Mouse (Mus musculus): ENCODE measurements around the gene Il16. TPM values are rescaled to one million over a fixed set of nuclear protein-coding genes. Genes with fewer than 3 reads are reported as not detected.
A peak's percentile ranks its signal among the peaks of the same experiment; 100 is the strongest.

Il16 gene
- polyA plus RNA-seq, 1 experiment from 2014 or later: 1.1 TPM

GRCm38 (mm10) chr7:83734246-83734645 is 11.3 kb downstream of the Il16 start:
- H3K9ac ChIP-seq: no peak overlapping the region
- no peak overlapping the region for H3K4me3 ChIP-seq
- WGBS: 88% methylated on average over 3 of the region's 3 CpGs
- H3K27me3 ChIP-seq: no peaks in the 10 kb centered on the region
- no peak overlapping the region for H3K4me2 ChIP-seq
- no peaks in the 10 kb centered on the region for H3K4me1 ChIP-seq
- no peaks in the 10 kb centered on the region for H3K36me3 ChIP-seq (ENCODE audit: poor library complexity, severe bottlenecking)
- ATAC-seq: no peak
- H3K9me3 ChIP-seq (replicated peaks): no peaks in the 10 kb centered on the region
- no peak overlapping the region for H3K27ac ChIP-seq

- no peak overlapping the region for H3K27ac ChIP-seq
- ATAC-seq: no peak
- 90% methylated on average over 3 of the region's 3 CpGs for WGBS
- no peaks in the 10 kb centered on the region for H3K27me3 ChIP-seq
- no peaks in the 10 kb centered on the region for H3K4me1 ChIP-seq
- H3K4me2 ChIP-seq: no peak overlapping the region
- no peaks in the 10 kb centered on the region for H3K9me3 ChIP-seq (replicated peaks)
- no peak overlapping the region for H3K9ac ChIP-seq
- no peaks in the 10 kb centered on the region for H3K36me3 ChIP-seq (ENCODE audit: poor library complexity, severe bottlenecking)
- no peak overlapping the region for H3K4me3 ChIP-seq
These were observed 12.7 kb downstream of the Il16 start for GRCm38 (mm10) chr7:83732781-83733180.

GRCm38 (mm10) chr7:83731961-83732666 is 13.4 kb downstream of the Il16 start:
- H3K9me3 ChIP-seq (replicated peaks): no peaks in the 10 kb centered on the region
- ATAC-seq: peak; percentile 33; the same call in 1 of the 2 replicates
- H3K36me3 ChIP-seq (ENCODE audit: poor library complexity, severe bottlenecking): no peaks in the 10 kb centered on the region
- no peaks in the 10 kb centered on the region for H3K27me3 ChIP-seq
- H3K4me1 ChIP-seq: no peaks in the 10 kb centered on the region
- H3K4me3 ChIP-seq: no peak overlapping the region
- H3K27ac ChIP-seq: no peak overlapping the region
- 85% methylated on average over 15 of the region's 15 CpGs for WGBS
- H3K4me2 ChIP-seq: no peak overlapping the region
- no peak overlapping the region for H3K9ac ChIP-seq

GRCm38 (mm10) chr7:83731297-83731696 is 14.2 kb downstream of the Il16 start:
- no peaks in the 10 kb centered on the region for H3K4me1 ChIP-seq
- ATAC-seq: no peak
- H3K9ac ChIP-seq: no peak overlapping the region
- H3K27ac ChIP-seq: no peak overlapping the region
- 85% methylated on average over 6 of the region's 6 CpGs for WGBS
- no peaks in the 10 kb centered on the region for H3K9me3 ChIP-seq (replicated peaks)
- H3K4me3 ChIP-seq: no peak overlapping the region
- H3K27me3 ChIP-seq: no peaks in the 10 kb centered on the region
- H3K4me2 ChIP-seq: no peak overlapping the region
- H3K36me3 ChIP-seq (ENCODE audit: poor library complexity, severe bottlenecking): no peaks in the 10 kb centered on the region

GRCm38 (mm10) chr7:83726936-83727632 is 18.4 kb downstream of the Il16 start:
- no peak overlapping the region for H3K9ac ChIP-seq
- H3K27me3 ChIP-seq: no peaks in the 10 kb centered on the region
- H3K4me1 ChIP-seq: no peaks in the 10 kb centered on the region
- no peak overlapping the region for H3K4me2 ChIP-seq
- no peak overlapping the region for H3K27ac ChIP-seq
- no peaks in the 10 kb centered on the region for H3K36me3 ChIP-seq (ENCODE audit: poor library complexity, severe bottlenecking)
- H3K9me3 ChIP-seq (replicated peaks): no peaks in the 10 kb centered on the region
- WGBS: 85% methylated on average over 5 of the region's 5 CpGs
- no peak overlapping the region for H3K4me3 ChIP-seq
- ATAC-seq: no peak

GRCm38 (mm10) chr7:83725801-83726200 is 19.7 kb downstream of the Il16 start:
- Histone ChIP-seq H3K9me3 (replicated peaks) (no peaks in the 10 kb centered on the region), H3K4me3 (no peak overlapping the region), H3K4me2 (no peak overlapping the region), H3K4me1 (no peaks in the 10 kb centered on the region), H3K36me3 (ENCODE audit: poor library complexity, severe bottlenecking) (no peaks in the 10 kb centered on the region), H3K27ac (no peak overlapping the region), H3K9ac (no peak overlapping the region), H3K27me3 (no peaks in the 10 kb centered on the region)
- ATAC-seq: no peak

GRCm38 (mm10) chr7:83724541-83724940 is 21.0 kb downstream of the Il16 start:
- Histone ChIP-seq H3K4me1 (no peaks in the 10 kb centered on the region), H3K9me3 (replicated peaks) (no peaks in the 10 kb centered on the region), H3K27ac (no peak overlapping the region), H3K9ac (no peak overlapping the region), H3K4me2 (no peak overlapping the region), H3K4me3 (no peak overlapping the region), H3K27me3 (no peaks in the 10 kb centered on the region), H3K36me3 (ENCODE audit: poor library complexity, severe bottlenecking) (no peaks in the 10 kb centered on the region)
- no peak for ATAC-seq
- 72% methylated on average over 2 of the region's 2 CpGs for WGBS

GRCm38 (mm10) chr7:83723954-83724353 is 21.6 kb downstream of the Il16 start:
- Histone ChIP-seq H3K27me3 (no peaks in the 10 kb centered on the region), H3K4me1 (no peaks in the 10 kb centered on the region), H3K36me3 (ENCODE audit: poor library complexity, severe bottlenecking) (no peaks in the 10 kb centered on the region), H3K4me3 (no peak overlapping the region), H3K9ac (no peak overlapping the region), H3K27ac (no peak overlapping the region), H3K9me3 (replicated peaks) (no peaks in the 10 kb centered on the region), H3K4me2 (no peak overlapping the region)
- ATAC-seq: no peak

GRCm38 (mm10) chr7:83723221-83723620 is 22.3 kb downstream of the Il16 start:
- no peaks in the 10 kb centered on the region for H3K9me3 ChIP-seq (replicated peaks)
- ATAC-seq: no peak
- H3K27me3 ChIP-seq: no peaks in the 10 kb centered on the region

GRCm38 (mm10) chr7:83722485-83722884 is 23.0 kb downstream of the Il16 start:
- 95% methylated on average over 14 of the region's 14 CpGs for WGBS
- H3K4me1 ChIP-seq: no peaks in the 10 kb centered on the region
- no peak overlapping the region for H3K9ac ChIP-seq
- no peak overlapping the region for H3K4me2 ChIP-seq
- no peak overlapping the region for H3K27ac ChIP-seq
- ATAC-seq: no peak
- H3K4me3 ChIP-seq: no peak overlapping the region
- no peaks in the 10 kb centered on the region for H3K27me3 ChIP-seq
- no peaks in the 10 kb centered on the region for H3K36me3 ChIP-seq (ENCODE audit: poor library complexity, severe bottlenecking)
- H3K9me3 ChIP-seq (replicated peaks): no peaks in the 10 kb centered on the region

More at GRCm38 (mm10) chr7:83723221-83723620, 22.3 kb downstream of the Il16 start:
- Histone ChIP-seq H3K4me1 (no peaks in the 10 kb centered on the region), H3K4me3 (no peak overlapping the region), H3K4me2 (no peak overlapping the region), H3K9ac (no peak overlapping the region), H3K27ac (no peak overlapping the region), H3K36me3 (ENCODE audit: poor library complexity, severe bottlenecking) (no peaks in the 10 kb centered on the region)
- 88% methylated on average over 8 of the region's 8 CpGs for WGBS

GRCm38 (mm10) chr7:83720231-83720630 is 25.3 kb downstream of the Il16 start:
- Histone ChIP-seq H3K27ac (no peak overlapping the region), H3K4me3 (no peak overlapping the region), H3K4me1 (no peaks in the 10 kb centered on the region), H3K4me2 (no peak overlapping the region), H3K9me3 (replicated peaks) (no peaks in the 10 kb centered on the region), H3K27me3 (no peaks in the 10 kb centered on the region), H3K9ac (no peak overlapping the region), H3K36me3 (ENCODE audit: poor library complexity, severe bottlenecking) (no peaks in the 10 kb centered on the region)
- WGBS: 84% methylated on average over 8 of the region's 8 CpGs
- ATAC-seq: no peak

GRCm38 (mm10) chr7:83717021-83717725 is 28.4 kb downstream of the Il16 start:
- Histone ChIP-seq H3K4me3 (no peak overlapping the region), H3K4me2 (no peak overlapping the region), H3K9ac (no peak overlapping the region), H3K27me3 (no peaks in the 10 kb centered on the region), H3K4me1 (no peaks in the 10 kb centered on the region), H3K27ac (no peak overlapping the region), H3K9me3 (replicated peaks) (no peaks in the 10 kb centered on the region; the same call in 1 of the 2 replicates), H3K36me3 (ENCODE audit: poor library complexity, severe bottlenecking) (no peaks in the 10 kb centered on the region)
- 76% methylated on average over 5 of the region's 5 CpGs for WGBS
- ATAC-seq: no peak

Data from forebrain, embryonic 13.5 days (tissue).